Mouse (Mus musculus): ENCODE results near the gene Slc11a1.

- TF ChIP-seq CTCF (IDR thresholded peaks at IDR 0.05; ENCODE audit: borderline replicate concordance, insufficient read depth, low read length) (no peak), POLR2A (IDR thresholded peaks at IDR 0.05; ENCODE audit: low read depth, low read length) (no peak)
Measured at GRCm38 (mm10) chr1:74393010-74393409, 18.0 kb downstream of the Slc11a1 start.

Data from embryonic fibroblast, embryonic 13.5 days (primary cell).